Mouse (Mus musculus) R1 (cell line): ENCODE data around the gene Notch1.

Experiments
- DNase-seq: peaks from one replicate; pipeline ENCODE4 v3.0.0-alpha.2; 2018; ENCODE audit warnings: low read depth, low spot score

Gene Notch1

GRCm38 (mm10) chr2:26500599-26501370 is 15.7 kb downstream of the Notch1 start:
- peak; percentile 91 for DNase-seq

- no peak for DNase-seq
Observed at GRCm38 (mm10) chr2:26500027-26500598, 16.4 kb downstream of the Notch1 start.

- DNase-seq, result no peak
Observed at GRCm38 (mm10) chr2:26498694-26499093, 17.8 kb downstream of the Notch1 start.

- no peak for DNase-seq
Observed at GRCm38 (mm10) chr2:26497861-26498533, 18.5 kb downstream of the Notch1 start.

- no peak for DNase-seq
Observed at GRCm38 (mm10) chr2:26496451-26496850, 20.0 kb downstream of the Notch1 start.

- DNase-seq, result no peak
Observed at GRCm38 (mm10) chr2:26495701-26496100, 20.8 kb downstream of the Notch1 start.

- no peak for DNase-seq
Observed at GRCm38 (mm10) chr2:26494991-26495390, 21.5 kb downstream of the Notch1 start.

- no peak for DNase-seq
Observed at GRCm38 (mm10) chr2:26494396-26494795, 22.1 kb downstream of the Notch1 start.

GRCm38 (mm10) chr2:26493021-26493781 is 23.3 kb downstream of the Notch1 start:
- peak; percentile 64 for DNase-seq

GRCm38 (mm10) chr2:26490760-26491301 is 25.6 kb downstream of the Notch1 start:
- DNase-seq, result peak; percentile 30

- no peak for DNase-seq
Observed at GRCm38 (mm10) chr2:26488535-26489135, 27.8 kb downstream of the Notch1 start.

- no peak for DNase-seq
Observed at GRCm38 (mm10) chr2:26487322-26488021, 29.0 kb downstream of the Notch1 start.

- no peak for DNase-seq
Observed at GRCm38 (mm10) chr2:26486835-26487321, 29.6 kb downstream of the Notch1 start.

- no peak for DNase-seq
Observed at GRCm38 (mm10) chr2:26486264-26486810, 30.1 kb downstream of the Notch1 start.

- DNase-seq, result peak; percentile 26
Observed at GRCm38 (mm10) chr2:26485710-26486109, 30.8 kb downstream of the Notch1 start.

- no peak for DNase-seq
Observed at GRCm38 (mm10) chr2:26485278-26485677, 31.2 kb downstream of the Notch1 start.

GRCm38 (mm10) chr2:26484169-26484568 is 32.3 kb downstream of the Notch1 start:
- no peak for DNase-seq

GRCm38 (mm10) chr2:26483230-26483869 is 33.1 kb downstream of the Notch1 start:
- DNase-seq, result no peak

- DNase-seq, result no peak
Observed at GRCm38 (mm10) chr2:26482824-26483223, 33.6 kb downstream of the Notch1 start.
